Mouse (Mus musculus): ENCODE results near the gene Helt. TPM values are rescaled to one million over a fixed set of nuclear protein-coding genes. Genes with fewer than 3 reads are reported as not detected.

Helt gene
- total RNA-seq (2021): under 1 TPM; 0.29 to 0.74 TPM
- long read RNA-seq, experiment 1: 0 reads
- long read RNA-seq, experiment 2: 0 reads

- no peak for DNase-seq
- intact Hi-C loops (cut with DNase I): no loop called here
Observed at GRCm38 (mm10) chr8:46294181-46294892, at the start of gene Helt. Gene Helt (minus strand): TSS chr8:46294671.

GRCm38 (mm10) chr8:46342272-46342671, 47.8 kb upstream of the Helt start:
- intact Hi-C loops (cut with DNase I): no loop called here
- DNase-seq: peak; percentile 35 to 37

DNA sequence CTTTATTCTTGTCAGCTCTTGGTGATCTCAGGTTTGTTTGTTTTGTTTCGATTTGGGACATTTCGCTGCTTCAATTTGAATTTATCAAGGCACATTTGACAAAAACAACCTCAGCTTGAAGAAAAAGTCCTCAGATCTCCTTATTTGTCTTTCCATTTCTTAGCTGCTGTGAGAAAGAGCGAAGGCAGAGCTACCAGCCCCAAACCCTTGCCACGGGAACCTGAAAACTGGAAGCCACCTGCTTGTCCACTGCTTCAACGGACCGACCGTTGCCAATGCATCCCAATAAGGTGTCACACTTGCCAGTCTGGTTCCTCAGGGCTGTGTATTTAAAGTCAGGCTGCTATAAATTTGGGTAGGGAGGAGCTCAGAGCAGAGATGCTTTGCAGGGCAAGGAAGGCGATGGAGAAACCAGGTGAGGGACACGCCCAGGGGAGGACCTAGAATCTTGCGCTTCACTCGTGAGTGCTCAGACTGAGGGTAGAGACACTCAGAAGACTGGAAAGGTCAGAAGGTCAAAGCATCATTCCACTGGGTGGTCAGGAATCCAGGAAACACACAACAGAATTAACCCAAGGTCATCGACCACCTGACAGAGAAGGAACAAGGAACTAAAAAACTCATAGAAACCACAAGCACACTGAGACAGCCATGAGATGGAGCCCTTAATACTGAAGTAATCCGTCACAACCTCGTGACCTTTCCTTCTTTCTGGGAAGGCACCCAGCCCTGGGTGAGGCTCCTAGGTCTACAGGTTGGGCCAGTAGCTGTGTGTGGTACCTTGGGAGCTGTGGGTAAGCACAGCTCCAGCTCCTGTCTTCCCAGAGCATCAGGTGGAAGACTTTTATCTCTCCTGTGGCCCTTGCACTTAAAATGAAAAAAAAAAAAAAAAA, 46.2 kb upstream of the Helt start:
- intact Hi-C loops (cut with DNase I): no loop called here

GRCm38 (mm10) chr8:46339317-46339716, 44.8 kb upstream of the Helt start:
- DNase-seq: no peak

More for the DNA sequence above, 46.2 kb upstream of the Helt start:
- DNase-seq: no peak

DNA sequence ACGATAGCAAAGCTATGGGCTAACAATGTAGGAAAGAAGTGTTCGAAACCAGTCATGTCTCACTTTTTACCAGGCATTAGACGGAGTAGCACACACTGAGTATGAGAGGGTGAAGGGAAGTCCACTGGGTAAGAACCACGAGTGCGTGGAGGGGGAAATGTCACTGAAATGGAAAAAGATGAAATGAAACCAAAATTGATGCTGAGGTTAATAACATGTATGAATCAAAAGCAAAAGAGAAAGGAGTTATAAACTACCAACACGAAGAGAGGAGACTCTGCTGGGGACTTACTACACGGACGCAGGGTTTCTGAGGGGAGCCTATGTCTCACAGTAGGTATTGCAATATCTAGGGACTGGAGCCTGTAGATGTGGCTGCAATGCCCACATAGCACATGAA, 41.9 kb upstream of the Helt start:
- DNase-seq: no peak
- intact Hi-C loops (cut with DNase I): no loop called here

More at GRCm38 (mm10) chr8:46339317-46339716, 44.8 kb upstream of the Helt start:
- intact Hi-C loops (cut with DNase I): no loop called here

- DNase-seq: peak in 1 of 2 experiments; percentile 44
- intact Hi-C loops (cut with DNase I): no loop called here
Observed at GRCm38 (mm10) chr8:46332389-46333061, 38.1 kb upstream of the Helt start.

DNA sequence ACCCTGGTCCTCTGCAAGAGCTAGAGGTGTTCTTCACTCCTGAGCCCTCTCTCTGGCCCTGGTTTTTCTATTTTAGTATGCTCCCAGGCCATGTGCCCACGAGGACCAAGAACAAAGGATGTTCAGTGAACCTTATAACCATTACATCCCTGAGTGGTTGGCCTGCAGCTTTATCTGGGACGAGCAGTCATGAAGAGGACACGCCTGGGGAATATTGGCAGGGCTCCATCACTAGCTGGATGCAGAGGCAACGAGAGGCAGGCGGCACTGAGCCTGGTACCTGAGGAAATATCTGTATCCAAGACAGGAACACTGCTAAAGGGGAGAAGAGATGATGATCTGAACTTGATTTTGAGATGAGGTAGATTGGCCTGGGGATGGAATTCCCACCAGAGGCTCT, 37.3 kb upstream of the Helt start:
- no peak for DNase-seq
- intact Hi-C loops (cut with DNase I): no loop called here

- intact Hi-C loops (cut with DNase I): no loop called here
- no peak for DNase-seq
Observed at GRCm38 (mm10) chr8:46329396-46329795, 34.9 kb upstream of the Helt start.

GRCm38 (mm10) chr8:46327284-46327683, 32.8 kb upstream of the Helt start:
- intact Hi-C loops (cut with DNase I): no loop called here
- DNase-seq: no peak

DNA sequence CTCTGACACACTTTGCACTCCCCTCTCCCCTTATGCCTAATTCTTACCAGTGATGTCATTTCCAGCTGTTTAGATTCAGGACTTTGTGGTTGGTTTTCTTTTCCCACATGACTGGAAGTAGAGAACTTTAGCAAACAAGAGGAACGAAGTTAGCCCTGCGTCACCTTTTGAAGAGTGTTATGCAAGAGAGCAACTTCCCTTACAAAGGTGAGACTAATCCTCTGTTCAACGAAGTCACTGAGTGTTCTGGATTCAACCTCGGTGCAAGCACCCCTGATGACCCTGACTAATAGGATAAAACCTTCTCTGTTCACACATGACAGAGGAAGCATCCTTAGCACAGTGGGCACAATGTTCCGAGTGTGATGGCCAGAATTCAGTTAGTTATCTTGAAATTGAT, 32.2 kb upstream of the Helt start:
- DNase-seq: no peak
- intact Hi-C loops (cut with DNase I): no loop called here

- DNase-seq: no peak
- intact Hi-C loops (cut with DNase I): no loop called here
Observed at GRCm38 (mm10) chr8:46324676-46325075, 30.2 kb upstream of the Helt start.

DNA sequence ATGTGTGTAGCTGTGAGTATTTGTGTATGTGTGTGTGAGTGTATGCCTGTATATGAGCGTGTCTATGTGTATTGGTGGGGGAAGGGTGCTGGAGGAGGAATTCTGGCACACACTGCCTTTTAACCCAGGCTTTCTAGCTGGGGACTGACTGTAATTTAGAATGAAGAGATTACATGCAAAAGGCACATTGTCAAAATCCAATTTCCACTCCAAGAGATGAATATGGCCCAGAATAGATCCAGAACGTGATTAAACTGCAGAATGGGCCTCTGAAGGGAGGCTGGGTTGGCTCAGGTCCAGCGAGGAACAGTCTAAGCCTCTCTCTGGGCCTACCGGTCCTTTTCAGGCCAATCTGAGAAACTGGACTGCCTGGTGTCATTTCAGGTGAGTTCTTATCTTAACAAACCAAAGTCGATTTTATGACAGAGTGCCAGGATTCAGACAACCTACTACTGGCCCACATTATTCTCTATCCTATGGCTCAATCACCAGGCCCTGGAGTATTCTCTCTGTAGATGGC, 29.3 kb upstream of the Helt start:
- intact Hi-C loops (cut with DNase I): no loop called here
- no peak for DNase-seq

- peak in 1 of 2 experiments; percentile 20 for DNase-seq
- intact Hi-C loops (cut with DNase I): no loop called here
Observed at GRCm38 (mm10) chr8:46322833-46323232, 28.4 kb upstream of the Helt start.

DNA sequence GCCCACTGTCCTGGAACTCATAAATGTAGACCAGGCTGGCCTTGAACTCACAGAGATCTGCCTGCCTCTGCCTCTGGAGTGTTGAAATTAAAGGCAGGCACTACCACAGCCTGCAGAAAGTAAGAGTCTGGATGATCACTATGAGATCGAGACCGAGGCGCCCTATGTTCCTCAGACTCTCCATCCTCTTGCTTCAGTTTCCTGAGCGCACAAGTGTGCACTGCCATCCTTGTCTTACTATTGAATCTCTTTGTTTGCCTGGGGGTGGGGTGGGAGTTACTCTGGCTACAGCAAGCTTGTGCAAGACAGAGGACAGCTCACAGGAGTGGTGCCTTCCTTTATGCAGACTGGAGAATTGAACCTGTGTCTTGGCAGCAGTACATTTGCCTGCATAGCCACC, 27.9 kb upstream of the Helt start:
- intact Hi-C loops (cut with DNase I): no loop called here
- DNase-seq: no peak

GRCm38 (mm10) chr8:46318802-46319201, 24.3 kb upstream of the Helt start:
- DNase-seq: no peak
- intact Hi-C loops (cut with DNase I): no loop called here

DNA sequence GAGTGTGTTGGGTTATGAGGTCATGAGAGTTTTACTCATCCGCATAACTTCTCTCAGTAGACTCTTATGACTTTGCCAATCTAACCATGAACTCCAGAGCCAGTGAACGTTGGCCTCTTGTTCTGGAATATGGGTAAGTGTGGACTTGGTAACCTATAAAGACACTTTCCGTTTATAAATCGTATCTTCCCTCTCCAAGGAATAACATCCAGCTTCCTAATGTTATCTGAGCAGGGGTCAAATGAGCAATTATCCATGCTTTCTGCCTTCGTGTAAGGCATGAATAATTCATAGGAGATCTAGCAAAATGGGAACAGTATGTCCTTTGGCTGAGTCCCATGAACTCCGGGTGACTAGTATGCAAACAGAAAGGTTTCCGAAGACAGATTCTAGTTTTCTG, 22.7 kb upstream of the Helt start:
- intact Hi-C loops (cut with DNase I): no loop called here
- DNase-seq: no peak

DNA sequence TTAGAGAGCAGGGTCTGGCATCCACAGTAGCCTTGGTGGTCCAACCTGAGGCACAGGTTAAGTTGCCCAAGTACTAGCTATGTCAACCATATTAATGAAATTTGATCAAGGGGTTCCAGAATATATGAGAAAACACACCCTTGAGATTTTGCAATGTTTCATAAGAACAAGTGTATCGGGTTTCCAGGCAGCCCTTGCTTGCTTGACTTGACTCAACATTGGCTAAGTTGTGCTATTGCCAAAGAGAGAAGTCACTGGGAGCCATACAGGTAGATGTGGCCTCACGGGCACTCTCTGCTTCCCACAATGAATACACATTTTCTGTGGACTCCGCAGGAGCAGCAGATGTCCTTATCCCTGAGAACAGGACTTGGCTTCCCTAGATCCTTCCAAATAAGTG, 19.3 kb upstream of the Helt start:
- no peak for DNase-seq
- intact Hi-C loops (cut with DNase I): no loop called here

GRCm38 (mm10) chr8:46311159-46311558, 16.7 kb upstream of the Helt start:
- peak; percentile 86 to 90 for DNase-seq
- intact Hi-C loops (cut with DNase I): loop anchor here (1.0 kb wide), 1 partner anchor 236 kb away; no protein-coding TSS in a partner anchor

DNA sequence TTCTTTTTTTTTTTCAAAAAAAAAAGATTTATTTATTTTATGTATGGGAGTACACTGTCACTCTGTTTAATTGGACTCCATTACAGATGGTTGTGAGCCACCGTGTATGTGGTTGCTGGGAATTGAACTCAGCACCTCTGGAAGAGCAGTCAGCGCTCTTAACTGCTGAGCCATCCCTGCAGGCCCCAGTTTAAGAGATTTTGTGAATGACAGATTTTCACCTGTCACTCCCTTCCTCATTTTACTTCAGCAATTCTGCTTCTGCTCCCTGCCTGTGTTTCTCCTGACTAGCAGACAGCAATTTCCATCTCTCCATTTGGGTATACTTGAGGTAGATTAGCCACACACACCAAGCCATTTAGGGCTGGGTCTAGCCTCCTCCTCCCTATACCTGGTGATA, 13.7 kb upstream of the Helt start:
- intact Hi-C loops (cut with DNase I): loop anchor here (5.0 kb wide), 1 partner anchor 121 kb away; no protein-coding TSS in a partner anchor
- no peak for DNase-seq

DNA sequence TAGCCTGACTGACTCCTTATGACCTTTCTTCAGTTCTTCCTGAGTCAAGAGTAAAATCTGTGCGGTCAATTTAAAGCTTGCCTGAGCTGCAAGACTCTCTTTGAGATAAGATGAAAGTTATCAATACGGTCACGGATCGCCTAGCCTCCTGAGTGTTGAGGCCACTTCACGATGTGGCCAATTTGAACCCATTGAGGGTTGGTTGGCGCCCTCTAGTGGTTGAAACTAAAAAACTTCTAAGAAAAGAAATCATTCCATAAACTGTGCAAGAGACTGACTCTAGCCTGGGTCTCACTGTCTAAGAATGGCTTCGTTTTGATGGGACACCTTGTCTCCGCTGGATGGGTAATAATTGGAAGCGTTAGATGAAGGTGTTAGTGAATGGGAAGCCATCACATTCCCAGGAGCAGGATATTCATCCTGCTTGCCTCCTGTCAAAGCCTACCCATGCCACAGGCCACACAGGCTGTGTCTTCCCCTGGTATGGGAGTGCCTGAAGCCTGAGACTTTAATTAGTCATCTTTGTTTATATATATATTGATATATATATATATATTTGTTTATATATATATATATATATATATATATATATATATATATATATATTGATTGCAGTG, 11.4 kb upstream of the Helt start:
- intact Hi-C loops (cut with DNase I): loop anchor here (1.0 to 5.0 kb wide), 2 partner anchors 64 to 119 kb away; no protein-coding TSS in a partner anchor
- DNase-seq: peak; percentile 17 to 67

All from heart, postnatal 14 days (tissue).